Mouse (Mus musculus) hindbrain, embryonic 16.5 days (tissue): ENCODE measurements around the gene Psenen. TPM values are rescaled to one million over a fixed set of nuclear protein-coding genes. Genes with fewer than 3 reads are reported as not detected.

Experiments
- ATAC-seq: fragments of 200-750 bp; cut with Nextera tagmentation; 2 replicates; pipeline ENCODE4 v1.8.0; 2017; ENCODE audit warnings: moderate TSS enrichment, moderate library complexity
- H3K27ac ChIP-seq: fragments of 300-500 bp; sonication (generic); 2 replicates; pipeline ENCODE4 v1.5.1; 2014; ENCODE audit warnings: low read depth, mild to moderate bottlenecking, control low read depth, low read length, moderate library complexity
- H3K27me3 ChIP-seq: fragments of 300-500 bp; sonication (generic); replicated peaks from 2 replicates; pipeline ENCODE4 v1.6.1; 2014; ENCODE audit warnings: low read length; ENCODE audit not compliant: control insufficient read depth, insufficient read depth
- H3K36me3 ChIP-seq: fragments of 300-500 bp; sonication (generic); 2 replicates; pipeline ENCODE4 v1.6.1; 2014; ENCODE audit warnings: mild to moderate bottlenecking, low read length, moderate library complexity, mixed read lengths; ENCODE audit not compliant: control insufficient read depth, insufficient read depth
- H3K4me1 ChIP-seq: fragments of 300-500 bp; sonication (generic); 2 replicates; pipeline ENCODE4 v1.6.1; 2014; ENCODE audit warnings: low read depth, low read length; ENCODE audit not compliant: control insufficient read depth, insufficient read depth
- H3K4me2 ChIP-seq: fragments of 300-500 bp; sonication (generic); 2 replicates; pipeline ENCODE4 v1.6.1; 2014; ENCODE audit warnings: mild to moderate bottlenecking, low read length, control low read depth, moderate library complexity
- H3K4me3 ChIP-seq: fragments of 300-500 bp; sonication (generic); 2 replicates; pipeline ENCODE4 v1.5.1; 2014; ENCODE audit warnings: mild to moderate bottlenecking, low read length, control low read depth, moderate library complexity
- H3K9ac ChIP-seq: fragments of 300-500 bp; sonication (generic); 2 replicates; pipeline ENCODE4 v1.6.1; 2014; ENCODE audit warnings: low read depth, mild to moderate bottlenecking, control low read depth, low read length, moderate library complexity
- H3K9me3 ChIP-seq: fragments of 300-500 bp; sonication (generic); 2 replicates; pipeline ENCODE4 v1.6.1; 2014; ENCODE audit warnings: mild to moderate bottlenecking, low read length, moderate library complexity; ENCODE audit not compliant: control insufficient read depth
- WGBS: fragments of 180-500 bp; shearing (Covaris S2); extraction: QIAGEN DNeasy Blood & Tissue Kit; methylation state at CpG from one replicate; pipeline ENCODE4 v1.1.7; 2014; 5-methylcytosine and 5-hydroxymethylcytosine counted together
- microRNA-seq: library from miRNA; unstranded; fragments of <30 nt; microRNA quantifications from one replicate; pipeline ENCODE4, GENCODE M21; 2017
- polyA plus RNA-seq: library from polyadenylated mRNA; unstranded; fragments of >200 nt; fragmentation: Nextera tagmentation; extraction: Ambion mirVana; gene quantifications from 2 replicates; pipeline ENCODE4 v1.2.1, GENCODE M21; 2015

Psenen gene
- polyA plus RNA-seq, 1 experiment from 2014 or later = 132 TPM

DNA sequence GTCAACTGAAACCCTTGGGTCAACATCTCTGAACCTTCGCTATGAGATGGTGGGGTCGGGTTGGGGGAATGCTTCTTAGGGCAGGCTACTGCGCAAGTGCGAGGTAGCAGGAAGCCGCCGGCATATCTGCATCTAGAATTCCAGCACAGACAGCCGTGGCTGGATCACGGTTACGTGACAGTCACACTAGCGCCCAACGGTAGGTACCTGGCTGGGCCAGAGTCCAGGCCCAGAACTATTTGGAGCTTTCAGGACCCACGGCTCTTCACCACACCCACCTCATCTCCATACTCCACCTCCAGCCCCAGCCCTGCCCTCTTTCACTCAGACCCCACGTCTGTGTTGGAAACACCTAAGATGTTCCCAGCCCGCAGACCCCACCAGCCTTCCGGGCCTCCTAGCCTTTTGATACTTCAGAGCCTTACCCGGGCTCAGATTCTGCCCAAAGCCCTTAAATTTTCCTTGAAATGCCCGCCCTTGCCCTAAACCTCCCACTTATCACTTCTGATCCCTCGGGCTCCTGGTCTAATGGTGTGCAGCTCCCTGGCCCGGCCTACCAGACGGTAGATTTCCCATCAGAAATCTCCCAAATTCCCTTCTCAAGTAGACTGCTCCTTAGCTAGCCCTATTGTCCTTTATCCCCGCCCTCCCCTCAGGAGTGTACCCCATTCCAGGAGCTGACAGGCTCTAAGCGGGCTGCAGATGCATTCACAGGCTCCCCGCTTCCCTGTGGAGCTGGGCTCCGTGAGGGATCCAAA, 48.2 kb downstream of the Psenen start:
- no peaks in the 10 kb centered on the region; the same call in 1 of the 2 replicates for H3K4me1 ChIP-seq
- H3K36me3 ChIP-seq = no peaks in the 10 kb centered on the region
- H3K9me3 ChIP-seq = no peaks in the 10 kb centered on the region
- H3K4me2 ChIP-seq = no peak overlapping the region
- no peak overlapping the region for H3K27ac ChIP-seq
- no peak overlapping the region for H3K4me3 ChIP-seq
- WGBS = 62% methylated on average over 24 of the region's 24 CpGs
- no peak overlapping the region for H3K9ac ChIP-seq
- no peaks in the 10 kb centered on the region for H3K27me3 ChIP-seq
- no peak for ATAC-seq

Small RNAs within 50 kb of the gene (microRNA-seq; reads per million reads assigned to microRNA genes)
- 0.83 reads per million for gene Gm38670
- gene Mir3569 = 1.2 reads per million

Other genes starting within 250 kb of the Psenen start
- gene Syne4, start 248.8 kb downstream of the Psenen start, polyA plus RNA-seq = 14.6 and 14.8 TPM in 2 replicates
- 0.21 and 0.54 TPM in 2 replicates for gene E130208F15Rik, start 241.9 kb downstream of the Psenen start, polyA plus RNA-seq
- gene Sdhaf1, start 239.7 kb downstream of the Psenen start, polyA plus RNA-seq = 16.8 and 17.0 TPM in 2 replicates
- gene Lrfn3, start 200.9 kb downstream of the Psenen start, polyA plus RNA-seq = 15.8 and 16.8 TPM in 2 replicates
- gene Tyrobp, start 149.9 kb downstream of the Psenen start, polyA plus RNA-seq = 29.7 and 31.5 TPM in 2 replicates
- 0.95 and 0.97 TPM in 2 replicates for gene Hcst, start 143.8 kb downstream of the Psenen start, polyA plus RNA-seq
- gene Nfkbid, start 141.9 kb downstream of the Psenen start, polyA plus RNA-seq = 2.5 and 2.9 TPM in 2 replicates
- 742 and 752 TPM in 2 replicates for gene Aplp1, start 118.1 kb downstream of the Psenen start, polyA plus RNA-seq
- gene Kirrel2, start 105.9 kb downstream of the Psenen start, polyA plus RNA-seq = 3.0 and 4.2 TPM in 2 replicates
- gene Nphs1, start 105.3 kb downstream of the Psenen start, polyA plus RNA-seq = 0.98 and 1.7 TPM in 2 replicates
- not detected in 2 replicates for gene Prodh2, start 70.0 kb downstream of the Psenen start, polyA plus RNA-seq
- gene Arhgap33, start 28.6 kb downstream of the Psenen start, polyA plus RNA-seq = 94.8 and 134 TPM in 2 replicates
- gene Hspb6, start 11.4 kb downstream of the Psenen start, polyA plus RNA-seq = 14.2 TPM in 2 replicates
- 6.8 and 7.5 TPM in 2 replicates for gene Proser3, start 11.3 kb downstream of the Psenen start, polyA plus RNA-seq
- gene Lin37, start 3.8 kb downstream of the Psenen start, polyA plus RNA-seq = 51.0 and 58.7 TPM in 2 replicates
- 86.8 and 96.9 TPM in 2 replicates for gene U2af1l4, start 326 bp downstream of the Psenen start, polyA plus RNA-seq
- 13.7 and 17.4 TPM in 2 replicates for gene Gm49396, start 283 bp downstream of the Psenen start, polyA plus RNA-seq
- 4.0 and 6.8 TPM in 2 replicates for gene Igflr1, start 1.8 kb upstream of the Psenen start, polyA plus RNA-seq
- 8.1 and 9.3 TPM in 2 replicates for gene Kmt2b, start 25.1 kb upstream of the Psenen start, polyA plus RNA-seq
- gene Zbtb32, start 35.3 kb upstream of the Psenen start, polyA plus RNA-seq = 0.11 and 0.21 TPM in 2 replicates
- 0.70 and 0.72 TPM in 2 replicates for gene Upk1a, start 49.2 kb upstream of the Psenen start, polyA plus RNA-seq
- 1,112 and 1,310 TPM in 2 replicates for gene Cox6b1, start 62.5 kb upstream of the Psenen start, polyA plus RNA-seq
- not detected in 2 replicates for gene Etv2, start 72.2 kb upstream of the Psenen start, polyA plus RNA-seq
- 125 and 128 TPM in 2 replicates for gene Rbm42, start 86.7 kb upstream of the Psenen start, polyA plus RNA-seq
- 25.7 and 28.8 TPM in 2 replicates for gene Haus5, start 101.4 kb upstream of the Psenen start, polyA plus RNA-seq
- gene Pmis2, start 108.0 kb upstream of the Psenen start, polyA plus RNA-seq = not detected in 2 replicates
- gene 2200002J24Rik, start 135.3 kb upstream of the Psenen start, polyA plus RNA-seq = not detected in 2 replicates
- gene Atp4a, start 148.6 kb upstream of the Psenen start, polyA plus RNA-seq = 3.0 and 3.7 TPM in 2 replicates
- 278 and 301 TPM in 2 replicates for gene Tmem147, start 165.9 kb upstream of the Psenen start, polyA plus RNA-seq
- 0.82 and 1.1 TPM in 2 replicates for gene Gapdhs, start 180.1 kb upstream of the Psenen start, polyA plus RNA-seq
- gene Sbsn, start 187.8 kb upstream of the Psenen start, polyA plus RNA-seq = 0.98 and 1.0 TPM in 2 replicates
- gene Dmkn, start 200.1 kb upstream of the Psenen start, polyA plus RNA-seq = 1.8 and 2.2 TPM in 2 replicates
- 0.38 TPM in 1 of 2 replicates, not detected in the other for gene Krtdap, start 224.3 kb upstream of the Psenen start, polyA plus RNA-seq